In genomic region chr9:71467434-71467833, GRCm38 (mm10) we compare ENCODE assay signal across 19 mouse cellular contexts. TPM values are rescaled to one million over a fixed set of nuclear protein-coding genes. Genes with fewer than 3 reads are reported as not detected.
DNase-seq lines count a peak whose midpoint lies in the region; ATAC-seq lines count a peak whose summit lies in the region.
"Had no signal": no experiment of that assay in that cellular context is flagged by ENCODE, and none has a peak within 500 bp of the region (broad histone marks: within the 10 kb centered on the region; RNA-seq: fewer than 3 reads in every experiment).

No protein-coding gene starts in this region.

- ATAC-seq in heart, embryonic 16.5 days (replicated peaks; ENCODE audit: extremely low read depth, insufficient read depth, low FRiP score): peak; percentile 69; the same call in 1 of the 2 replicates
- ATAC-seq in lung, embryonic 16.5 days (ENCODE audit: low read depth): peak; percentile 59; the same call in 1 of the 2 replicates
- no peak for ATAC-seq in embryonic facial prominence, embryonic 13.5 days (ENCODE audit: insufficient number of reproducible peaks, insufficient read depth, low FRiP score, low TSS enrichment, low read depth)
- ATAC-seq in midbrain, embryonic 13.5 days: no peak
- ATAC-seq: forebrain, embryonic 16.5 days; hindbrain, embryonic 16.5 days; inflammation-experienced regulatory T-cells, adult 6 months; intestine, postnatal 0 days had no signal

- WGBS in heart, embryonic 16.5 days: 31% methylated on average over 4 of the region's 4 CpGs
- WGBS in lung, embryonic 16.5 days: 36% methylated on average over 4 of the region's 4 CpGs
- WGBS in embryonic facial prominence, embryonic 13.5 days: 58% methylated on average over 4 of the region's 4 CpGs
- 85% methylated on average over 4 of the region's 4 CpGs for WGBS in midbrain, embryonic 13.5 days

- no peak overlapping the region for H3K9ac ChIP-seq in heart, embryonic 16.5 days (ENCODE audit: low read length)
- no peak overlapping the region for H3K9ac ChIP-seq in lung, embryonic 16.5 days (ENCODE audit: low read length)
- no peak overlapping the region for H3K9ac ChIP-seq in embryonic facial prominence, embryonic 13.5 days
- no peak overlapping the region for H3K9ac ChIP-seq in midbrain, embryonic 13.5 days (replicated peaks)
- H3K9ac ChIP-seq: forebrain, embryonic 12.5 days; hindbrain, embryonic 12.5 days had no signal

- H3K4me2 ChIP-seq in heart, embryonic 16.5 days (ENCODE audit: low read depth, low read length): no peak overlapping the region
- H3K4me2 ChIP-seq in lung, embryonic 16.5 days (ENCODE audit: low read depth, low read length): no peak overlapping the region
- H3K4me2 ChIP-seq in embryonic facial prominence, embryonic 13.5 days: no peak overlapping the region
- H3K4me2 ChIP-seq in midbrain, embryonic 13.5 days (replicated peaks): no peak overlapping the region
- H3K4me2 ChIP-seq: forebrain, embryonic 12.5 days; hindbrain, embryonic 12.5 days had no signal

- H3K36me3 ChIP-seq in heart, embryonic 16.5 days (ENCODE audit: control insufficient read depth, insufficient read depth): no peaks in the 10 kb centered on the region
- H3K36me3 ChIP-seq in lung, embryonic 16.5 days (ENCODE audit: control insufficient read depth, insufficient read depth, low read length): no peaks in the 10 kb centered on the region
- H3K36me3 ChIP-seq in embryonic facial prominence, embryonic 13.5 days: no peaks in the 10 kb centered on the region
- no peaks in the 10 kb centered on the region for H3K36me3 ChIP-seq in midbrain, embryonic 13.5 days
- H3K36me3 ChIP-seq: forebrain, embryonic 12.5 days; hindbrain, embryonic 12.5 days had no signal

- H3K27ac ChIP-seq in heart, embryonic 16.5 days (ENCODE audit: low read length): peak overlapping the region; percentile 12; the same call in 1 of the 2 replicates
- no peak overlapping the region for H3K27ac ChIP-seq in lung, embryonic 16.5 days (ENCODE audit: low read length)
- peak overlapping the region; percentile 12; the same call in 1 of the 2 replicates for H3K27ac ChIP-seq in embryonic facial prominence, embryonic 13.5 days
- no peak overlapping the region for H3K27ac ChIP-seq in midbrain, embryonic 13.5 days
- H3K27ac ChIP-seq: forebrain, embryonic 12.5 days; heart, embryonic 10.5 days; hindbrain, embryonic 12.5 days had no signal

- no peaks in the 10 kb centered on the region for H3K9me3 ChIP-seq in heart, embryonic 16.5 days (replicated peaks; ENCODE audit: control insufficient read depth, low read length)
- H3K9me3 ChIP-seq in lung, embryonic 16.5 days (ENCODE audit: control insufficient read depth, low read length): no peaks in the 10 kb centered on the region
- H3K9me3 ChIP-seq in embryonic facial prominence, embryonic 13.5 days: no peaks in the 10 kb centered on the region
- H3K9me3 ChIP-seq in midbrain, embryonic 13.5 days: no peaks in the 10 kb centered on the region
- H3K9me3 ChIP-seq: forebrain, embryonic 12.5 days; heart, embryonic 10.5 days; hindbrain, embryonic 12.5 days had no signal

- DNase-seq in heart, adult 9 months (ENCODE audit: low spot score in 2 of 2): no peak
- DNase-seq in lung, postnatal 25 days (ENCODE audit: low spot score): no peak
- no peak for DNase-seq in ovary, adult 18-20 months (ENCODE audit: low spot score)
- DNase-seq: adrenal gland, adult 8-10 months; cerebellum, adult 2 months; cerebellum, postnatal 10 days; gastrocnemius, postnatal 10 days; heart, postnatal 4 days had no signal

- no peak overlapping the region for H3K4me3 ChIP-seq in heart, embryonic 16.5 days (ENCODE audit: low read length)
- H3K4me3 ChIP-seq in lung, embryonic 16.5 days (ENCODE audit: low read length): no peak overlapping the region
- no peak overlapping the region for H3K4me3 ChIP-seq in embryonic facial prominence, embryonic 13.5 days
- H3K4me3 ChIP-seq in midbrain, embryonic 13.5 days (replicated peaks): no peak overlapping the region
- H3K4me3 ChIP-seq: forebrain, embryonic 12.5 days; heart, embryonic 10.5 days; hindbrain, embryonic 12.5 days had no signal

- H3K4me1 ChIP-seq in heart, embryonic 16.5 days (ENCODE audit: control insufficient read depth, insufficient read depth, low read length): peaks cover 8% of the 10 kb centered on the region
- 0 out of 2 replicates have a peak, but pooled peaks cover 5% of the 10 kb centered on the region for H3K4me1 ChIP-seq in lung, embryonic 16.5 days (replicated peaks; ENCODE audit: control insufficient read depth, insufficient read depth, low read length)
- H3K4me1 ChIP-seq in embryonic facial prominence, embryonic 13.5 days: peaks cover 4% of the 10 kb centered on the region; the same call in 1 of the 2 replicates
- no peaks in the 10 kb centered on the region for H3K4me1 ChIP-seq in midbrain, embryonic 13.5 days (replicated peaks)
- H3K4me1 ChIP-seq: forebrain, embryonic 12.5 days; hindbrain, embryonic 12.5 days had no signal

- H3K27me3 ChIP-seq in heart, embryonic 16.5 days (ENCODE audit: control insufficient read depth, insufficient read depth, low read length): no peaks in the 10 kb centered on the region
- no peaks in the 10 kb centered on the region for H3K27me3 ChIP-seq in lung, embryonic 16.5 days (ENCODE audit: control insufficient read depth, insufficient read depth, low read depth, low read length)
- no peaks in the 10 kb centered on the region for H3K27me3 ChIP-seq in embryonic facial prominence, embryonic 13.5 days
- H3K27me3 ChIP-seq in midbrain, embryonic 13.5 days: no peaks in the 10 kb centered on the region
- H3K27me3 ChIP-seq: forebrain, embryonic 12.5 days; hindbrain, embryonic 12.5 days had no signal

RNA-seq across cellular contexts. Expression of gene Polr2m, which starts 18.3 kb away (rescaled TPM):
- 318 and 319 TPM in 2 replicates for polyA plus RNA-seq in heart, embryonic 16.5 days (2015; fragmentation: Nextera tagmentation; extraction: Ambion mirVana)
- 321 and 331 TPM in 2 replicates for polyA plus RNA-seq in lung, embryonic 16.5 days (2015; fragmentation: Nextera tagmentation; extraction: Ambion mirVana)
- polyA plus RNA-seq in embryonic facial prominence, embryonic 13.5 days (2015; fragmentation: Nextera tagmentation; extraction: Ambion mirVana): 471 and 478 TPM in 2 replicates
- 366 and 377 TPM in 2 replicates for polyA plus RNA-seq in midbrain, embryonic 13.5 days (2015; fragmentation: Nextera tagmentation; extraction: Ambion mirVana)

Comparison
In these comparisons a context has a peak if more than half of its experiments do, and no peak if none do; other contexts are left out.
1. ATAC-seq: peak in heart, embryonic 16.5 days (single experiment) and lung, embryonic 16.5 days (single experiment); none in embryonic facial prominence, embryonic 13.5 days (single experiment) and midbrain, embryonic 13.5 days (single experiment).
2. H3K27ac ChIP-seq: peak in heart, embryonic 16.5 days (single experiment) and embryonic facial prominence, embryonic 13.5 days (single experiment); none in lung, embryonic 16.5 days (single experiment) and midbrain, embryonic 13.5 days (single experiment).